Mouse (Mus musculus) lung, postnatal 0 days (tissue): ENCODE measurements around the gene Oxt.
A peak's percentile ranks its signal among the peaks of the same experiment; 100 is the strongest.

Experiments
- CTCF ChIP-seq: IDR thresholded peaks from 2 replicates; pipeline ENCODE4 v1.5.1; 2016; ENCODE audit warnings: antibody characterized with exemption, mild to moderate bottlenecking
- EP300 ChIP-seq: IDR thresholded peaks from 2 replicates; pipeline ENCODE4 v1.6.1; 2016; ENCODE audit warnings: antibody characterized with exemption, mild to moderate bottlenecking, control low read depth

- TF ChIP-seq CTCF (peak; percentile 76), EP300 (no peak)
These were observed 21.6 kb downstream of the Oxt start for GRCm38 (mm10) chr2:130597601-130598010.
